Mouse (Mus musculus) liver, adult 2 months (tissue): ENCODE measurements at regions not wholly inside any gene's neighbourhood (a gene's known extent, or its start where the extent isn't known, plus 50 kb on each side); places are given as distances from the start of the nearest gene placed in this dataset.

Experiments used
- CTCF ChIP-seq: fragments of 200-500 bp; IDR thresholded peaks from 2 replicates; pipeline ENCODE4 v1.5.1; 2011; ENCODE audit warnings: low read depth, low read length, control low read depth
- POLR2A ChIP-seq: fragments of 200-500 bp; IDR thresholded peaks from 2 replicates; pipeline ENCODE4 v1.6.1; 2011; ENCODE audit warnings: low read length, control low read depth; ENCODE audit not compliant: insufficient read depth; ENCODE audit errors: extremely low read depth

- TF ChIP-seq POLR2A (no peak), CTCF (no peak)
Measured at GRCm38 (mm10) chr14:60530348-60530711, 103.5 kb upstream of the Spata13 start.
